ENCODE assay signal across 30 mouse cellular contexts in genomic region chr1:40776102-40776501, GRCm38 (mm10). TPM values are rescaled to one million over a fixed set of nuclear protein-coding genes. Genes with fewer than 3 reads are reported as not detected.
DNase-seq lines count a peak whose midpoint lies in the region; ATAC-seq and TF ChIP-seq lines count a peak whose summit lies in the region.
"Had no signal": no experiment of that assay in that cellular context is flagged by ENCODE, and none has a peak within 500 bp of the region (broad histone marks: within the 10 kb centered on the region; RNA-seq: fewer than 3 reads in every experiment).

No protein-coding gene starts in this region.

- no peaks in the 10 kb centered on the region for H3K27me3 ChIP-seq in heart, embryonic 10.5 days (ENCODE audit: insufficient read depth, poor library complexity, severe bottlenecking)
- no peaks in the 10 kb centered on the region for H3K27me3 ChIP-seq in kidney, adult 2 months (replicated peaks; ENCODE audit: control insufficient read depth, insufficient read depth, low read length)
- no peaks in the 10 kb centered on the region for H3K27me3 ChIP-seq in kidney, embryonic 15.5 days
- no peaks in the 10 kb centered on the region for H3K27me3 ChIP-seq in lung, postnatal 0 days (replicated peaks; ENCODE audit: insufficient read depth, low read length)
- H3K27me3 ChIP-seq: embryonic facial prominence, embryonic 13.5 days; forebrain, embryonic 12.5 days; forebrain, embryonic 15.5 days; heart, embryonic 12.5 days; heart, embryonic 15.5 days had no signal

- H3K9me3 ChIP-seq in heart, embryonic 10.5 days, result peaks cover 2% of the 10 kb centered on the region; the same call in 1 of the 2 replicates
- H3K9me3 ChIP-seq in kidney, embryonic 15.5 days (replicated peaks), result peaks cover 11% of the 10 kb centered on the region
- H3K9me3 ChIP-seq in lung, postnatal 0 days (ENCODE audit: low read length), result no peaks in the 10 kb centered on the region

- H3K4me3 ChIP-seq in heart, embryonic 10.5 days, result no peak overlapping the region
- H3K4me3 ChIP-seq in kidney, adult 2 months (ENCODE audit: insufficient read depth, low read depth, low read length), result no peak overlapping the region
- no peak overlapping the region for H3K4me3 ChIP-seq in kidney, embryonic 15.5 days (replicated peaks)
- H3K4me3 ChIP-seq in lung, postnatal 0 days (ENCODE audit: low read depth, low read length), result no peak overlapping the region
- H3K4me3 ChIP-seq: embryonic facial prominence, embryonic 10.5 days; embryonic facial prominence, embryonic 13.5 days; erythroblast, embryonic 14.5 days; forebrain, embryonic 12.5 days; forebrain, embryonic 15.5 days; heart, embryonic 12.5 days; heart, embryonic 15.5 days had no signal

- TF ChIP-seq EP300 in lung, postnatal 0 days (IDR thresholded peaks at IDR 0.05), result no peak

- no peaks in the 10 kb centered on the region for H3K4me1 ChIP-seq in heart, embryonic 10.5 days
- peaks cover 12% of the 10 kb centered on the region for H3K4me1 ChIP-seq in kidney, adult 2 months (ENCODE audit: control insufficient read depth, insufficient read depth, low read length)
- no peaks in the 10 kb centered on the region for H3K4me1 ChIP-seq in kidney, embryonic 15.5 days
- no peaks in the 10 kb centered on the region for H3K4me1 ChIP-seq in lung, postnatal 0 days (ENCODE audit: insufficient read depth, low read depth, low read length)
- H3K4me1 ChIP-seq: forebrain, embryonic 12.5 days; forebrain, embryonic 15.5 days; heart, embryonic 12.5 days; heart, embryonic 15.5 days had no signal

- H3K36me3 ChIP-seq in heart, embryonic 10.5 days, result peaks cover 29% of the 10 kb centered on the region
- peaks cover 13% of the 10 kb centered on the region for H3K36me3 ChIP-seq in kidney, adult 2 months (ENCODE audit: control insufficient read depth, insufficient read depth, low read length)
- peaks cover 30% of the 10 kb centered on the region for H3K36me3 ChIP-seq in kidney, embryonic 15.5 days
- no peaks in the 10 kb centered on the region for H3K36me3 ChIP-seq in lung, postnatal 0 days (ENCODE audit: insufficient read depth, low read length)

- intact Hi-C loops in heart, postnatal 36 days (cut with DNase I), result no loop called here

- H3K27ac ChIP-seq in heart, embryonic 10.5 days, result no peak overlapping the region
- H3K27ac ChIP-seq in kidney, adult 2 months (ENCODE audit: insufficient read depth, low read depth, low read length), result no peak overlapping the region
- H3K27ac ChIP-seq in kidney, embryonic 15.5 days, result no peak overlapping the region
- H3K27ac ChIP-seq in lung, postnatal 0 days (ENCODE audit: low read length), result no peak overlapping the region
- H3K27ac ChIP-seq: embryonic facial prominence, embryonic 10.5 days; embryonic facial prominence, embryonic 13.5 days; forebrain, embryonic 12.5 days; forebrain, embryonic 15.5 days; heart, embryonic 15.5 days; hindbrain, embryonic 14.5 days had no signal

- TF ChIP-seq POLR2A in kidney, adult 2 months (IDR thresholded peaks at IDR 0.05; ENCODE audit: low read depth, low read length), result no peak

- H3K4me2 ChIP-seq in kidney, embryonic 15.5 days, result no peak overlapping the region
- H3K4me2 ChIP-seq in lung, postnatal 0 days (replicated peaks; ENCODE audit: low read depth, low read length), result no peak overlapping the region
- H3K4me2 ChIP-seq: embryonic facial prominence, embryonic 13.5 days; forebrain, embryonic 12.5 days; forebrain, embryonic 15.5 days; heart, embryonic 12.5 days; heart, embryonic 15.5 days; hindbrain, embryonic 14.5 days had no signal

- DNase-seq in heart, embryonic 10.5 days (ENCODE audit: low spot score), result peak; percentile 24
- no peak for DNase-seq in heart, postnatal 36 days
- peak; percentile 85 for DNase-seq in kidney, adult 2 months
- DNase-seq in kidney, postnatal 25 days, result no peak
- peak; percentile 24 for DNase-seq in kidney, postnatal 14 days
- no peak for DNase-seq in lung, postnatal 0 days (ENCODE audit: low spot score)
- no peak for DNase-seq in gastrocnemius, postnatal 25 days
- DNase-seq: adrenal gland, adult 8-10 months; adrenal gland, postnatal 25 days; cerebellum, adult 11-12 months; cerebellum, adult 8-10 months; cerebellum, postnatal 10 days; cerebellum, postnatal 36 days; embryo, embryonic 11 days; gastrocnemius, postnatal 36 days; heart, postnatal 10 days; heart, postnatal 4 days had no signal

- WGBS in heart, embryonic 10.5 days, result 71% methylated on average over 2 of the region's 2 CpGs
- 57% methylated on average over 2 of the region's 2 CpGs for WGBS in kidney, adult 2 months
- WGBS in kidney, embryonic 15.5 days, result 85% methylated on average over 2 of the region's 2 CpGs
- WGBS in lung, postnatal 0 days, result 89% methylated on average over 2 of the region's 2 CpGs

- TF ChIP-seq CTCF in kidney, adult 2 months (conservative IDR thresholded peaks at IDR 0.05; ENCODE audit: insufficient read depth, insufficient read length, low read depth, low read length), result no peak
- no peak for TF ChIP-seq CTCF in lung, postnatal 0 days (IDR thresholded peaks at IDR 0.05)

- no peak for ATAC-seq in kidney, embryonic 15.5 days (replicated peaks; ENCODE audit: low FRiP score)
- no peak for ATAC-seq in lung, postnatal 0 days
- ATAC-seq: activated CD4-positive, CD25-positive, alpha-beta regulatory T cell, adult 4 months; forebrain, embryonic 15.5 days had no signal

- no peak overlapping the region for H3K9ac ChIP-seq in kidney, embryonic 15.5 days
- no peak overlapping the region for H3K9ac ChIP-seq in lung, postnatal 0 days (replicated peaks; ENCODE audit: low read depth)
- H3K9ac ChIP-seq: embryonic facial prominence, embryonic 13.5 days; forebrain, embryonic 12.5 days; forebrain, embryonic 15.5 days; heart, embryonic 12.5 days; heart, embryonic 15.5 days; hindbrain, embryonic 14.5 days had no signal

RNA-seq across cellular contexts. Expression of gene Mfsd9, which starts 14.4 kb away (rescaled TPM):
- polyA plus RNA-seq in heart, embryonic 10.5 days (2016; fragmentation: Nextera tagmentation; extraction: Ambion mirVana), result 1.6 and 2.4 TPM in 2 replicates
- 1 to 10 TPM in 1 of 2 experiments, under 1 TPM in 1; 0.78 to 1.1 TPM for total RNA-seq in heart, postnatal 36 days (2021)
- 10.9 and 13.4 TPM in 2 replicates for polyA plus RNA-seq in kidney, adult 2 months (2012; rRNA removed)
- 3.9 and 5.1 TPM in 2 replicates for polyA plus RNA-seq in kidney, embryonic 15.5 days (2015; fragmentation: Nextera tagmentation; extraction: Ambion mirVana)
- 2.4 and 3.0 TPM in 2 replicates for polyA plus RNA-seq in lung, postnatal 0 days (2015; fragmentation: Nextera tagmentation; extraction: Ambion mirVana)
- total RNA-seq in gastrocnemius, postnatal 25 days (2021), result under 1 TPM; 0.29 to 0.41 TPM

RNA-seq across cellular contexts. Expression of gene Tmem182, which starts 29.3 kb away (rescaled TPM):
- polyA plus RNA-seq in heart, embryonic 10.5 days (2016; fragmentation: Nextera tagmentation; extraction: Ambion mirVana), result 5.1 and 12.1 TPM in 2 replicates
- total RNA-seq in heart, postnatal 36 days (2021), result 100 to 1,000 TPM; 161 to 172 TPM
- 0.95 and 2.4 TPM in 2 replicates for polyA plus RNA-seq in kidney, adult 2 months (2012; rRNA removed)
- polyA plus RNA-seq in kidney, embryonic 15.5 days (2015; fragmentation: Nextera tagmentation; extraction: Ambion mirVana), result 1.2 and 1.5 TPM in 2 replicates
- 0.57 and 1.1 TPM in 2 replicates for polyA plus RNA-seq in lung, postnatal 0 days (2015; fragmentation: Nextera tagmentation; extraction: Ambion mirVana)
- 100 to 1,000 TPM; 190 to 204 TPM for total RNA-seq in gastrocnemius, postnatal 25 days (2021)
- total RNA-seq: ES-E14; granulocyte monocyte progenitor cell, adult 5-6 weeks had no signal
- polyA plus RNA-seq: activated CD4-positive, CD25-positive, alpha-beta regulatory T cell, adult 4 months; embryonic facial prominence, embryonic 10.5 days; erythroblast, embryonic 14.5 days; hindbrain, embryonic 11.5 days; hindbrain, embryonic 14.5 days had no signal

Comparison
In these comparisons a context has a peak if more than half of its experiments do, and no peak if none do; other contexts are left out.
1. DNase-seq: peak in heart, embryonic 10.5 days (single experiment), kidney, adult 2 months (single experiment) and kidney, postnatal 14 days (single experiment); none in heart, postnatal 36 days (0 of 2), kidney, postnatal 25 days (0 of 2), lung, postnatal 0 days (single experiment) and gastrocnemius, postnatal 25 days (single experiment).